Mouse (Mus musculus) frontal cortex, adult (tissue): ENCODE data around the gene Shisa5.
A peak's percentile ranks its signal among the peaks of the same experiment; 100 is the strongest.

ENCODE experiments used
- ATAC-seq: cut with Nextera tagmentation; 2 replicates; pipeline ENCODE4 v1.9.2; 2017; ENCODE audit warnings: mild to moderate bottlenecking, moderate library complexity, mixed read lengths; ENCODE audit not compliant: low TSS enrichment

Gene Shisa5

GRCm38 (mm10) chr9:109093786-109094552, 55.6 kb downstream of the Shisa5 start:
- no peak for ATAC-seq

- no peak for ATAC-seq
Observed at GRCm38 (mm10) chr9:109094553-109095136, 56.3 kb downstream of the Shisa5 start.

- peak; percentile 35 for ATAC-seq
Observed at GRCm38 (mm10) chr9:109095137-109095982, 57.0 kb downstream of the Shisa5 start, which contains the start of gene Plxnb1. Gene Plxnb1 (plus strand): TSS chr9:109095389.

- ATAC-seq: no peak
Observed at GRCm38 (mm10) chr9:109096251-109096661, 57.9 kb downstream of the Shisa5 start.

GRCm38 (mm10) chr9:109096856-109097255, 58.5 kb downstream of the Shisa5 start:
- no peak for ATAC-seq

DNA sequence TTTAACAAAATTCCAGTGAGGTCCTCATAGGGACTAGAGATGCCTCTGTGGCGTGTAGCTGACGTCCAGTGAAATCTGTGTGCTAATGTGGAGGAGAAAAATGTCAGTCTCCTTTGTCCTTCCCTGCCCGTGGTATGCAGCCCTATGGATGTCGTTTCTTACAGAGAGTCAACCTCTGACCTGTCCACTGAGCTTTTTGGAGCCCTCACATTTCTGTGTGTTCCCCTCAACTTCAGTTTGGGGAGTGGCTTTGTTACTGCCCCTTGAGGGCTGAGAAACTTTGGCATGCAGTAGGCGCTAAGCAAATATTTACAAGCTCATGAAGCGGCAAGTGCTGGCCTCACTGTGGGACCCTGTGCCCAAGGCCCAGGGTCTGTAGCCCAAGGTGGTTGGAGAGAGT, 58.9 kb downstream of the Shisa5 start:
- no peak for ATAC-seq

DNA sequence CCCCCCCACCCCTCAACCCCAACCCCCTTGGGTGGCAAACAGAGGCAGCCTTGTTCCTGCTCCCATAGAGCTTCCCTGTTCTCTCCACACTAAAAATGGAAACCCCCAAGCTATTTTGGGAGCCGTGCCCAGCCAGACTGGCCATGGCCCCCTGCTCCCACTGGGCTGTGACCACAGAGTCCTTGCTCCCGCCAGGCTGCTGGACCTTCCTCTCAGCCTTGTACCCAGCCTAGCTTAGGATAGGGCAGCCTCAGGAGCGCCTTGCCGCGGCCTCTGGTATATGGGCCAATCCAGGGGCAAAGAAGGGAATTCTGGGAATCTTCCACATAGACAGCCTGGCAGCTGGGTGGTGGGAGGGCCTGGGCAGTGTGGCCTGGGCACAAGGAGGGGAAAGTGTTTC, 59.5 kb downstream of the Shisa5 start:
- ATAC-seq: peak; percentile 64

DNA sequence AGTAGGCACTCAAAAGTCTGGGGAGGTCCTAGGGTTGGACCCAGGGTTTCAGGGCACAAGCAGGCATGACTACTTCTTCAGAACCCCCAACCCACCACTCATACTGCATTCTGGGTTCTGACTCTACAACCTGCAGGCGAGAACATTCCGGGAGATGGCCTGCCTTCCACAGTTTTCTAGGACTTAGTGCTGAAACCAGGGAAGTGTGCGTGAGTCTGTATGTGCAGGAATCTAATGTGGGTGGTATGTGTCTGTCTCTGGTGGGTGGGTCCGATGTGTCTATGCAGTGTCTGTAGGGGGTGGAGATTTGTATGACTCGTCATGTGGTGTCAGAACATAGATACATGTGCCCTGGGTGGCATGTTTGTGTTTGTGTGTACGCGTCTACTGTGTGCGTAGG, 60.0 kb downstream of the Shisa5 start:
- no peak for ATAC-seq

- no peak for ATAC-seq
Observed at GRCm38 (mm10) chr9:109098969-109099368, 60.6 kb downstream of the Shisa5 start.

- ATAC-seq: no peak
Observed at GRCm38 (mm10) chr9:109100307-109100928, 62.1 kb downstream of the Shisa5 start.

DNA sequence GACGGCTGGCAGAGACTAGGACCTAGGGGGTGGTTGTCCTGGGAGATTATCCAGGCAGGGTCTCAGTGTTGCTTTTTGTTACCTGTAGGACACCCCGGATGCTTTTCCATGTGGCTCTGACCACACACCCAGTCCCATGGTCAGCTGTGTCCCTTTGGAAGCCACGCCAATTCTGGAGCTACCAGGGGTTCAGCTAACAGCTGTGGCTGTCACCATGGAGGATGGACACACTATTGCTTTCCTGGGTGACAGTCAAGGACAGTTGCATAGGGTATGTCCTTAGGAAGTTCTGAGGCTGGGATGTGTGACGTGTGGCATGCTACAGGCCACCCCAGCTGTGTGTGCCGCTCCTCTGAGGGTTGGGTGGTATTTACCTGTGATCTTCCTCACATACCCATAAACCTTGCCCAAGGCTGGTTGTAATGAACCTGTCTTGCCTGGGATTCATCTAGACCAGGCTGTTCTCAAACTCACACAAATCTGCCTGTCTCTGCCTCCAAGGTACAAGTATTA, 63.6 kb downstream of the Shisa5 start:
- ATAC-seq: no peak

DNA sequence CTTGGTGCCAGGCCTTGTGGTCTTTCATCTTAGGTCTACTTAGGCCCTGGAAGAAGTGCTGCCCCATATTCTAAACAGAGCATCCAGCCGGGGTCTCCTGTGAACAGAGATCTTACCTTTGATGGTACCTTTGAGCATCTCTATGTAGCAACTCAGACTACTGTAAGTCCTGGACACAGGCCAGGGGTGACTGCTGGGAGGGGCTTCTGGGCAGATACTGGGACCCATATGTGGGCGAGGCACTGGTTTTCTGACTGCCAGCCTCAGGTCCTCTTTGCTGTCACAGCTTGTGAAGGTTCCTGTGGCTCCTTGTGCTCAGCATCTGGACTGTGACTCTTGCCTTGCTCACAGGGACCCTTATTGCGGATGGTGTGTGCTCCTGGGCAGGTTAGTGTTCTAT, 64.2 kb downstream of the Shisa5 start:
- no peak for ATAC-seq

- ATAC-seq: no peak
Observed at GRCm38 (mm10) chr9:109103250-109103649, 64.9 kb downstream of the Shisa5 start.

DNA sequence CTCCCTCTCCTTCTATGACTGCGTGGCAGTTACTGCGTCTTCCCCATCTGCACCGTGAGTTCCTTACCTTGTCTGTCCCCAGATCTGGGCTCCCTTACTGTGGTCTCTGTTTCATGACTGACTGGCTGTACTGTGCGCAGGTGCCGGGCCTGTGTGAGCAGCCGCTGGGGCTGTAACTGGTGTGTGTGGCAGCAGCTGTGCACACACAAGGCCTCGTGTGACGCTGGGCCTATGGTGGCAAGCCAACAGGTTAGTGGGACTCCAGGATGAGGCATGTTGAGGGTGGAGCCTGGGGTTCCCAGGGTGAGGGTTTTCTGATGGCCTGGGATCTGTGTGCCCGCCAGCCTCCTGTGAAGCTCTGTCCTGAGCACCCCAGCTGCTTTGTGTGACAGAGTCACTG, 65.7 kb downstream of the Shisa5 start:
- no peak for ATAC-seq

DNA sequence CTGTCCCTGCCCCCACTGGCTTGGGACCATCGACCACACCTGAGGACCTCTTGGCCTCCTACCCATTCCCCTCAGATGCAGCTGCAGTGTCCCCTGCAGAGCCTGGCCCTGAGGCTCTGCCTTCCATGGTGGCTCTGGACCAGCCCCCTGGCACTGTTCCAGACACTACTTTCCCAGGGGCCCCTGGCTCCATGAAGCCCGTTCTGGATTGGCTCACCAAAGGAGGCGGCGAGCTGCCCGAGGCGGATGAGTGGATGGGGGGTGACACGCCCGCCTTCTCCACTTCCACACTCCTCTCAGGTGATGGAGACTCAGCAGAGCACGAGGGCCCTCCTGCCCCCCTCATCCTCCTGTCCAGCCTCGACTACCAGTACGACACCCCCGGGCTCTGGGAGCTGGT, 66.6 kb downstream of the Shisa5 start:
- ATAC-seq: no peak; the same call in 1 of the 2 replicates

- ATAC-seq: no peak
Observed at GRCm38 (mm10) chr9:109105648-109106047, 67.3 kb downstream of the Shisa5 start.

- ATAC-seq: no peak
Observed at GRCm38 (mm10) chr9:109107341-109107740, 69.0 kb downstream of the Shisa5 start.
